ENCODE assay signal across 8 mouse cellular contexts in the genomic region with DNA sequence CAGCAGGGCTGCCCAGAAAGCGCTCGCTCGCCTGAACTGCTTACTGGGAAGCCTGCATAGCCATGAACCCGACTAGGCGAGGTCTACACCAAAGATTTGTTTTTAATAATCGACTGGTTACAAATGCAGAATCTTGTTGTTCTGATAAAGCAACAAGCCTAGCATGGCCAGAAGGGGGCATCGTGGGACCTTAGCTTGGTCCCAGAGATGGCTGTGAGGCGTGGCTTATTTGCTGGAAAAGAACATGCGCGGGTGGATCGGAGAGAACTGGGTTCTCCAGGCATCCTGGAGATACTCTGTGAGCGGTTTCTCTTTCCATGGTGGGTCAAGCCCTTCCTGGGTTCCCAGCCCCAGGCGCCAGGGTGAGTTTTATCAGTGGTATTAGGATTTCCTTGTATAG. TPM values are rescaled to one million over a fixed set of nuclear protein-coding genes. Genes with fewer than 3 reads are reported as not detected.
DNase-seq lines count a peak whose midpoint lies in the region; ATAC-seq and TF ChIP-seq lines count a peak whose summit lies in the region.

No protein-coding gene starts in this region.

- TF ChIP-seq CTCF in bone marrow, adult 2 months (IDR thresholded peaks at IDR 0.05; ENCODE audit: control insufficient read depth, insufficient read depth, low read length), result peak; percentile 17; the same call in 1 of the 2 replicates
- peak; percentile 71 for TF ChIP-seq CTCF in hindbrain, postnatal 0 days (IDR thresholded peaks at IDR 0.05; ENCODE audit: low read depth)

- H3K36me3 ChIP-seq in liver, embryonic 11.5 days (ENCODE audit: control insufficient read depth, insufficient read depth, low read length), result no peaks in the 10 kb centered on the region
- no peaks in the 10 kb centered on the region for H3K36me3 ChIP-seq in forebrain, embryonic 13.5 days (ENCODE audit: poor library complexity, severe bottlenecking)
- H3K36me3 ChIP-seq in hindbrain, postnatal 0 days (ENCODE audit: insufficient read depth, low read length), result no peaks in the 10 kb centered on the region
- H3K36me3 ChIP-seq in limb, embryonic 15.5 days, result no peaks in the 10 kb centered on the region

- DNase-seq in liver, result peak; percentile 29
- DNase-seq in liver, embryonic 11.5 days (ENCODE audit: low spot score), result no peak
- DNase-seq in hindbrain, postnatal 0 days (ENCODE audit: low spot score), result peak; percentile 84
- peak; percentile 84 for DNase-seq in right cerebral cortex, adult 18-20 months
- DNase-seq in natural killer cell, adult 2 months (ENCODE audit: low spot score in 2 of 2), result no peak

- no peaks in the 10 kb centered on the region for H3K27me3 ChIP-seq in liver, embryonic 11.5 days (replicated peaks; ENCODE audit: control insufficient read depth, insufficient read depth, low read length)
- no peaks in the 10 kb centered on the region for H3K27me3 ChIP-seq in forebrain, embryonic 13.5 days
- no peaks in the 10 kb centered on the region for H3K27me3 ChIP-seq in hindbrain, postnatal 0 days (ENCODE audit: insufficient read depth, low read length)
- no peaks in the 10 kb centered on the region for H3K27me3 ChIP-seq in limb, embryonic 15.5 days

- no peak overlapping the region for H3K27ac ChIP-seq in liver, embryonic 11.5 days (ENCODE audit: low read depth, low read length)
- no peak overlapping the region for H3K27ac ChIP-seq in bone marrow, adult 2 months (ENCODE audit: control insufficient read depth, insufficient read depth, low read depth, low read length, poor library complexity)
- no peak overlapping the region for H3K27ac ChIP-seq in forebrain, embryonic 13.5 days
- no peak overlapping the region for H3K27ac ChIP-seq in hindbrain, postnatal 0 days
- no peak overlapping the region for H3K27ac ChIP-seq in limb, embryonic 15.5 days

- no peak for TF ChIP-seq POLR2A in bone marrow, adult 2 months (IDR thresholded peaks at IDR 0.05; ENCODE audit: borderline replicate concordance, control insufficient read depth, low read depth, low read length)

- H3K4me3 ChIP-seq in liver, embryonic 11.5 days (ENCODE audit: low read depth, low read length), result no peak overlapping the region
- no peak overlapping the region for H3K4me3 ChIP-seq in bone marrow, adult 2 months (replicated peaks; ENCODE audit: control insufficient read depth, low read depth, low read length)
- H3K4me3 ChIP-seq in forebrain, embryonic 13.5 days, result no peak overlapping the region
- peak overlapping the region; percentile 3; the same call in 1 of the 2 replicates for H3K4me3 ChIP-seq in hindbrain, postnatal 0 days (ENCODE audit: low read length)
- no peak overlapping the region for H3K4me3 ChIP-seq in limb, embryonic 15.5 days

- H3K4me1 ChIP-seq in liver, embryonic 11.5 days (replicated peaks; ENCODE audit: control insufficient read depth, insufficient read depth, low read length), result no peaks in the 10 kb centered on the region
- no peaks in the 10 kb centered on the region for H3K4me1 ChIP-seq in bone marrow, adult 2 months (ENCODE audit: control insufficient read depth, insufficient read depth, low read length)
- no peaks in the 10 kb centered on the region for H3K4me1 ChIP-seq in forebrain, embryonic 13.5 days
- no peaks in the 10 kb centered on the region for H3K4me1 ChIP-seq in hindbrain, postnatal 0 days (ENCODE audit: insufficient read depth, low read length)
- 0 out of 2 replicates have a peak, but pooled peaks cover 2% of the 10 kb centered on the region for H3K4me1 ChIP-seq in limb, embryonic 15.5 days

- H3K9me3 ChIP-seq in liver, embryonic 11.5 days (ENCODE audit: control insufficient read depth, low read length), result no peaks in the 10 kb centered on the region
- H3K9me3 ChIP-seq in forebrain, embryonic 13.5 days (replicated peaks), result no peaks in the 10 kb centered on the region
- no peaks in the 10 kb centered on the region for H3K9me3 ChIP-seq in hindbrain, postnatal 0 days (ENCODE audit: low read length)
- H3K9me3 ChIP-seq in limb, embryonic 15.5 days, result no peaks in the 10 kb centered on the region

- 34% methylated on average over 13 of the region's 13 CpGs for WGBS in liver, embryonic 11.5 days
- WGBS in bone marrow, adult 2 months, result 30% methylated on average over 13 of the region's 13 CpGs
- WGBS in forebrain, embryonic 13.5 days, result 35% methylated on average over 13 of the region's 13 CpGs
- WGBS in hindbrain, postnatal 0 days, result 35% methylated on average over 13 of the region's 13 CpGs
- WGBS in limb, embryonic 15.5 days, result 32% methylated on average over 13 of the region's 13 CpGs

- ATAC-seq in liver, embryonic 11.5 days (replicated peaks; ENCODE audit: low FRiP score), result no peak
- no peak for ATAC-seq in forebrain, embryonic 13.5 days
- ATAC-seq in hindbrain, postnatal 0 days, result no peak
- ATAC-seq in limb, embryonic 15.5 days (ENCODE audit: insufficient number of reproducible peaks, low FRiP score, low TSS enrichment, low read depth), result no peak

- H3K4me2 ChIP-seq in liver, embryonic 11.5 days, result no peak overlapping the region
- H3K4me2 ChIP-seq in forebrain, embryonic 13.5 days, result peak overlapping the region; percentile 24; the same call in 1 of the 2 replicates
- peak overlapping the region; percentile 27 for H3K4me2 ChIP-seq in hindbrain, postnatal 0 days (ENCODE audit: low read depth, low read length)
- 0 out of 2 replicates have a peak overlapping the region, but pooled peaks have one; percentile 3 for H3K4me2 ChIP-seq in limb, embryonic 15.5 days

- no peak overlapping the region for H3K9ac ChIP-seq in liver, embryonic 11.5 days (ENCODE audit: low read depth, low read length)
- no peak overlapping the region for H3K9ac ChIP-seq in forebrain, embryonic 13.5 days
- no peak overlapping the region for H3K9ac ChIP-seq in hindbrain, postnatal 0 days (replicated peaks; ENCODE audit: low read length)
- H3K9ac ChIP-seq in limb, embryonic 15.5 days, result no peak overlapping the region

RNA-seq across cellular contexts. Expression of a gene that starts 35.0 kb away (rescaled TPM):
- polyA plus RNA-seq in liver, embryonic 11.5 days (2014; fragmentation: Nextera tagmentation; extraction: Ambion mirVana), result not detected in 2 replicates
- polyA plus RNA-seq in bone marrow, adult 2 months (2011; ENCODE audit: insufficient read depth, insufficient read length, low replicate concordance, missing spikeins), result 7.3 TPM in 1 of 2 replicates, not detected in the other
- 0.49 and 0.89 TPM in 2 replicates for polyA plus RNA-seq in forebrain, embryonic 13.5 days (2015; fragmentation: Nextera tagmentation; extraction: Ambion mirVana)
- 13.4 and 16.7 TPM in 2 replicates for total RNA-seq in hindbrain, postnatal 0 days (2014; rRNA removed)
- polyA plus RNA-seq in hindbrain, postnatal 0 days (2015; fragmentation: Nextera tagmentation; extraction: Ambion mirVana), result 6.8 and 11.1 TPM in 2 replicates
- polyA plus RNA-seq in limb, embryonic 15.5 days (2015; fragmentation: Nextera tagmentation; extraction: Ambion mirVana), result 0.18 and 0.24 TPM in 2 replicates

RNA-seq across cellular contexts. Expression of a gene that starts 57.0 kb away (rescaled TPM):
- 1,895 and 1,977 TPM in 2 replicates for polyA plus RNA-seq in liver, embryonic 11.5 days (2014; fragmentation: Nextera tagmentation; extraction: Ambion mirVana)
- polyA plus RNA-seq in bone marrow, adult 2 months (2011; ENCODE audit: insufficient read depth, insufficient read length, low replicate concordance, missing spikeins), result 1,523 and 1,859 TPM in 2 replicates
- 1,184 and 1,248 TPM in 2 replicates for polyA plus RNA-seq in forebrain, embryonic 13.5 days (2015; fragmentation: Nextera tagmentation; extraction: Ambion mirVana)
- total RNA-seq in hindbrain, postnatal 0 days (2014; rRNA removed), result 1,033 and 1,545 TPM in 2 replicates
- polyA plus RNA-seq in hindbrain, postnatal 0 days (2015; fragmentation: Nextera tagmentation; extraction: Ambion mirVana), result 868 and 912 TPM in 2 replicates
- 1,290 and 1,462 TPM in 2 replicates for polyA plus RNA-seq in limb, embryonic 15.5 days (2015; fragmentation: Nextera tagmentation; extraction: Ambion mirVana)

Comparison
In these comparisons a context has a peak if more than half of its experiments do, and no peak if none do; other contexts are left out.
1. DNase-seq: peak in liver (single experiment), hindbrain, postnatal 0 days (single experiment) and right cerebral cortex, adult 18-20 months (single experiment); none in liver, embryonic 11.5 days (single experiment) and natural killer cell, adult 2 months (0 of 2).